In genomic region chr5:53999831-54000230, GRCm38 (mm10) we compare ENCODE assay signal across 8 mouse cellular contexts. TPM values are rescaled to one million over a fixed set of nuclear protein-coding genes. Genes with fewer than 3 reads are reported as not detected.
DNase-seq lines count a peak whose midpoint lies in the region; ATAC-seq and TF ChIP-seq lines count a peak whose summit lies in the region.

No protein-coding gene starts in this region.

- no peaks in the 10 kb centered on the region for H3K9me3 ChIP-seq in embryonic facial prominence, embryonic 11.5 days (replicated peaks; ENCODE audit: control insufficient read depth, low read length)
- no peaks in the 10 kb centered on the region for H3K9me3 ChIP-seq in midbrain, embryonic 14.5 days (ENCODE audit: control insufficient read depth, low read length)

- H3K36me3 ChIP-seq in embryonic facial prominence, embryonic 11.5 days (replicated peaks; ENCODE audit: control insufficient read depth, insufficient read depth, low read depth, low read length), result no peaks in the 10 kb centered on the region
- no peaks in the 10 kb centered on the region for H3K36me3 ChIP-seq in midbrain, embryonic 14.5 days (ENCODE audit: control insufficient read depth, insufficient read depth, low read length)

- H3K9ac ChIP-seq in embryonic facial prominence, embryonic 11.5 days (replicated peaks; ENCODE audit: low read length), result peak overlapping the region; percentile 91
- peak overlapping the region; percentile 87 for H3K9ac ChIP-seq in midbrain, embryonic 14.5 days (replicated peaks; ENCODE audit: low read length)

- peak overlapping the region; percentile 79 for H3K4me2 ChIP-seq in embryonic facial prominence, embryonic 11.5 days (ENCODE audit: low read depth, low read length)
- peak overlapping the region; percentile 59 for H3K4me2 ChIP-seq in midbrain, embryonic 14.5 days (ENCODE audit: low read length)

- H3K4me3 ChIP-seq in layer of hippocampus, adult 2 months, result peak overlapping the region; percentile 94
- H3K4me3 ChIP-seq in embryonic facial prominence, embryonic 11.5 days (ENCODE audit: low read depth, low read length), result peak overlapping the region; percentile 88
- H3K4me3 ChIP-seq in midbrain, embryonic 14.5 days (replicated peaks; ENCODE audit: low read depth, low read length), result peak overlapping the region; percentile 83

- WGBS in embryonic facial prominence, embryonic 11.5 days, result 3% methylated on average over 2 of the region's 2 CpGs
- 0% methylated on average over 2 of the region's 2 CpGs for WGBS in midbrain, embryonic 14.5 days

- peak overlapping the region; percentile 92 for H3K27ac ChIP-seq in layer of hippocampus, adult 2 months
- H3K27ac ChIP-seq in embryonic facial prominence, embryonic 11.5 days (replicated peaks; ENCODE audit: low read depth, low read length), result no peak overlapping the region
- no peak overlapping the region for H3K27ac ChIP-seq in midbrain, embryonic 14.5 days (replicated peaks; ENCODE audit: low read depth, low read length)

- DNase-seq in layer of hippocampus, adult 2 months (ENCODE audit: low spot score in 2 of 2), result no peak
- DNase-seq in layer of hippocampus, adult 11-12 months (ENCODE audit: low spot score), result no peak
- DNase-seq in embryonic facial prominence, embryonic 11.5 days (ENCODE audit: low spot score), result no peak
- peak; percentile 13 for DNase-seq in midbrain, embryonic 14.5 days
- DNase-seq in frontal cortex, postnatal 36 days (ENCODE audit: low spot score in 2 of 2), result no peak
- DNase-seq in right cerebral cortex, postnatal 25 days, result no peak
- DNase-seq in spleen, postnatal 10 days (ENCODE audit: low spot score in 2 of 2), result no peak

- H3K4me1 ChIP-seq in embryonic facial prominence, embryonic 11.5 days (ENCODE audit: control insufficient read depth, insufficient read depth, low read length), result peaks cover 2% of the 10 kb centered on the region; the same call in 1 of the 2 replicates
- H3K4me1 ChIP-seq in midbrain, embryonic 14.5 days (ENCODE audit: control insufficient read depth, insufficient read depth, low read length), result peaks cover 19% of the 10 kb centered on the region

- no peak for TF ChIP-seq CTCF in layer of hippocampus, adult 2 months (conservative IDR thresholded peaks at IDR 0.05)

- H3K27me3 ChIP-seq in embryonic facial prominence, embryonic 11.5 days (ENCODE audit: control insufficient read depth, insufficient read depth, low read length), result no peaks in the 10 kb centered on the region
- no peaks in the 10 kb centered on the region for H3K27me3 ChIP-seq in midbrain, embryonic 14.5 days (ENCODE audit: control insufficient read depth, insufficient read depth, low read length)

- ATAC-seq in embryonic facial prominence, embryonic 11.5 days (replicated peaks; ENCODE audit: insufficient number of reproducible peaks, low FRiP score, low TSS enrichment, low read depth), result no peak
- ATAC-seq in inflammation-experienced regulatory T-cells, adult 6 months, result peak; percentile 34
- no peak for ATAC-seq in midbrain, embryonic 14.5 days (ENCODE audit: low FRiP score, low TSS enrichment)

RNA-seq across cellular contexts. Expression of gene Stim2, which starts 1.5 kb away (rescaled TPM):
- 100 to 1,000 TPM; 168 to 172 TPM for total RNA-seq in layer of hippocampus, adult 2 months (2021)
- 18.6 and 20.1 TPM in 2 replicates for polyA plus RNA-seq in embryonic facial prominence, embryonic 11.5 days (2014; fragmentation: Nextera tagmentation; extraction: Ambion mirVana)
- 10 to 100 TPM; 17.0 to 31.7 (median 27.5) TPM for polyA plus RNA-seq in inflammation-experienced regulatory T-cells, adult 6 months (2017; shearing (Covaris generic))
- polyA plus RNA-seq in midbrain, embryonic 14.5 days (2014; fragmentation: Nextera tagmentation; extraction: Ambion mirVana), result 26.6 and 35.1 TPM in 2 replicates
